Mouse (Mus musculus) liver, adult 2 months (tissue): ENCODE results near the gene Racgap1.

Experiments
- CTCF ChIP-seq: fragments of 200-500 bp; IDR thresholded peaks from 2 replicates; pipeline ENCODE4 v1.5.1; 2011; ENCODE audit warnings: low read depth, low read length, control low read depth
- POLR2A ChIP-seq: fragments of 200-500 bp; IDR thresholded peaks from 2 replicates; pipeline ENCODE4 v1.6.1; 2011; ENCODE audit warnings: low read length, control low read depth; ENCODE audit not compliant: insufficient read depth; ENCODE audit errors: extremely low read depth

DNA sequence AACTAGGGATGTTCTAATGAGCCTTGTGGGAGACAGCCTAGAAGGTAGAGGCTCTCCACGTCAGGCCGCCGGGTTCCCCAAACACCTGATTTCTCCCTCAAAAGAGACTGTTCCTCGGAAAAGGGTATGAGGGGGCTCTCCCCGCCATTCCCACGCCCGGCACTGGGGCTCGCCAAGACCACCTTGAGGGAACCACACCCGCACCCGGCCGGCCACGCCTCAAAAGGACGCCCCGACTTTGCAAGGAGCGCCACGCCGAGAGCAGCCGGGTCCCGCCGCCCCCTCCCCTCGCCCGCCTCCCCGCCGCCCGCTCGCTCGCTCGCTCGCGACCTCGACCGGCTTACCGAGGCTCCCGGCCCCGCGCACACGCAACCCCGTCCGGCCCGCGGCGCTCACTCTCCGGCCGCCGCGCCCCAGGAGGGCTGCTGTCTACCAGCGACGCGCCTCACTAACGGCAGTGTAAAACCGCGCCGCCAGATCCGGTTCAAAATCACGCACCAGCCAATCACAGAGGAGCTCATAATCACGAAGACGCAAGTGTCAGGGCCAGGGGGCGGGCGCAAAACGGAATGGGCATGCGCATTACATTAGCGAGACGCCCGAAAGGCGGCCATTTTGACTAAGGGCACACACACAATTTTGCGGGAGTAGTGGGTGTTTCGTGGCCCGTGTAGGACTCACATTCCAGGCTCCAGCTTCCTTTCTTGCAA lies at the start of gene Racgap1:
- TF ChIP-seq POLR2A: no peak
- no peak for TF ChIP-seq CTCF
